Mouse (Mus musculus) hindbrain, embryonic 10.5 days (tissue): Measurements from ENCODE around the gene Fam173b. TPM values are rescaled to one million over a fixed set of nuclear protein-coding genes. Genes with fewer than 3 reads are reported as not detected.

Experiments
- DNase-seq: peaks from one replicate; pipeline ENCODE4 v3.0.0-alpha.2; 2017; ENCODE audit warnings: low spot score
- H3K27ac ChIP-seq: fragments of 300-500 bp; sonication (generic); 2 replicates; pipeline ENCODE4 v1.5.1; 2016; ENCODE audit warnings: mild to moderate bottlenecking, moderate library complexity
- H3K27me3 ChIP-seq: fragments of 300-500 bp; sonication (generic); 2 replicates; pipeline ENCODE4 v1.6.1; 2016; ENCODE audit warnings: mild to moderate bottlenecking; ENCODE audit not compliant: poor library complexity, insufficient read depth, severe bottlenecking
- H3K36me3 ChIP-seq: fragments of 300-500 bp; sonication (generic); 2 replicates; pipeline ENCODE4 v1.6.1; 2016; ENCODE audit warnings: mild to moderate bottlenecking, moderate library complexity
- H3K4me1 ChIP-seq: fragments of 300-500 bp; sonication (generic); replicated peaks from 2 replicates; pipeline ENCODE4 v1.6.1; 2016; ENCODE audit warnings: mild to moderate bottlenecking
- H3K4me3 ChIP-seq: fragments of 300-500 bp; sonication (generic); 2 replicates; pipeline ENCODE4 v1.5.1; 2016; ENCODE audit warnings: mild to moderate bottlenecking, moderate library complexity
- H3K9me3 ChIP-seq: fragments of 300-500 bp; sonication (generic); 2 replicates; pipeline ENCODE4 v1.6.1; 2016; ENCODE audit warnings: mild to moderate bottlenecking, moderate library complexity
- WGBS: fragments of 180-500 bp; shearing (Covaris S2); methylation state at CpG from one replicate; pipeline ENCODE4 v1.1.7; 2016; 5-methylcytosine and 5-hydroxymethylcytosine counted together
- polyA plus RNA-seq: library from polyadenylated mRNA; unstranded; fragments of >200 nt; fragmentation: Nextera tagmentation; extraction: Ambion mirVana; gene quantifications from 2 replicates; pipeline ENCODE4 v1.2.1, GENCODE M21; 2016

Fam173b gene
- 13.1 and 15.5 TPM in 2 replicates for polyA plus RNA-seq

DNA sequence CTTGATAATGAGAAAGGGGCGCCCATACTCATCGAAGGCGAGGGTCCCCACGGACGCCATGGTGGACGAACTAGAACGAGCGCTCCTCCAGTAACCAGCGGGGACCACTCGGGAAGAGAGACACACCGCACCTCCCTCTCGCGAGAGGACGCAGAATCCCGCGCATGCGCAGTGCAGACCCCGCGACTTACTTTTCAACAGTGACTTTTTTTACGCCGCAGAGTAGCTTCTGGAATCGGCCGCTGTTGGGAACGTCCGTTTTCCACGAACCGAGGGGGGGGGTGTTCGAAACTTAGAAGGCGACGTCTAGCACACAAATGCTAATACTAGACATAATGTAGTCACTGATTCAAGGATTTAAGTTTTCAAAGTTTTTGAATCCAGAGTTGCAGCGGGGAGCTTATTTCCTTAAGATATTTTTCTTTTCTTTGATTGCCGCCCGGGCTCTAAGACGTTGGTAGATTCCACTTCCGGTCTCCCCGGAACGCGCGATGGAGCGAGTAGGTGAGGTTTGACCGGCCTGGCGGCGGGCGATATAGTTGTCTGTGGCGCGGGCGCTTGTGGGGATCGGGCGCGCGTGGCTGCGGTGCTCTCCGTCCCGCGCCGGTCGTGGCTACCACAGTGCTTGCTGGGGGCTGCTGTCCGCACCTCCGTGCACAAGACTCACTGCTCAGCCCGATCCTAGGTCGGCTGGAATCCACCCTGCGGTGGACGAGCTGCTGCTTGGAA, at the start of gene Fam173b, which contains the start of gene Cct5:
Gene Fam173b, plus strand, starts transcription at position 207 of the 729 bp plus-strand sequence.
Gene Cct5, minus strand, starts transcription at position 159 of the 729 bp plus-strand sequence.
- Histone ChIP-seq H3K27me3 (no peaks in the 10 kb centered on the region), H3K9me3 (no peaks in the 10 kb centered on the region), H3K4me1 (peaks cover 30% of the 10 kb centered on the region), H3K4me3 (peak within 1 kb of the TSS; percentile 96), H3K27ac (peak within 1 kb of the TSS; percentile 98), H3K36me3 (peaks cover 18% of the 10 kb centered on the region)
- under 1% methylated on average over 63 of the region's 63 CpGs for WGBS
- peak; percentile 99 for DNase-seq

DNA sequence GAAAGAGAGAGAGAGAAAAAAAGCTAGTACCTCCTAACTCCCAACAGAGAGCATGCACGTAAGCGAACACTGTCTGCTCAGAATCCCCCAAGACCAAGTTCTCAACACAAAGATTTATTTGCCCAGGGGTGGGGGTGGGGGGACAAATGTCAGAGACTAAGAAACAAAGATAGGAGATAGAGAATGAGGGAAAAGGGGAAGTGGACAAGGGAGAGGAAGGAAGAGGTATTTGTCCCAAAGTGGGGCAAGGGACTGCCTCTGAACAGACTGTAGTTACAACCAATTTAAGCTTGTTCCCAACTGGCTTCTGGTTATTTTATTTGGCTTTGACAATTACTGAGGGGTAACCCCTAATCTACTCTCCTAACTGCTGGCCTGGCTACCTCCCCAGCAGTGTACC, 46.8 kb upstream of the Fam173b start:
- Histone ChIP-seq H3K9me3 (peaks cover 4% of the 10 kb centered on the region; the same call in 1 of the 2 replicates), H3K27ac (no peak overlapping the region), H3K4me3 (no peak overlapping the region), H3K4me1 (no peaks in the 10 kb centered on the region), H3K36me3 (no peaks in the 10 kb centered on the region), H3K27me3 (no peaks in the 10 kb centered on the region)
- DNase-seq: no peak
- 87% methylated on average over 2 of the region's 2 CpGs for WGBS

DNA sequence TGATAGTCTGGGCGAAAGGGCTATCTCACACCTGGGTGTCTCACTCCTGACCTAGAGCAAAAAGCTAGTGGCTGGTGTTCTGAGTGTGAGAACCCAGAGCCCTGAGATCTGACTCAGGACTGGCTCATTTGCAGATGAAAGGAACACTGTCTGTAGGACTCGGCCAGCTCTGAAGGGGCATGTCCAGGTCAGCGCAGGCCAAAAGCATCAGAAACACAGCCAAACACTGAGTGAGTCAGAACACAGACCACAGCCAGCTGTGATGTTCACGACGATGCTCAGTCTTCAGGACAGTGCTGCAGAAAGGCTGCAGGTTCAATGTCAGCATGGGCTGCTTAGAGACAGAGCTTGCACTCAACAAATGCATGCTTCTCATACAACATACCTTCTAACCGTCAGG, 40.3 kb upstream of the Fam173b start:
- Histone ChIP-seq H3K4me1 (0 out of 2 replicates have a peak, but pooled peaks cover 6% of the 10 kb centered on the region), H3K9me3 (peaks cover 5% of the 10 kb centered on the region; the same call in 1 of the 2 replicates), H3K4me3 (no peak overlapping the region), H3K27ac (no peak overlapping the region), H3K36me3 (no peaks in the 10 kb centered on the region), H3K27me3 (no peaks in the 10 kb centered on the region)
- no peak for DNase-seq
- WGBS: 75% methylated on average over 6 of the region's 6 CpGs

DNA sequence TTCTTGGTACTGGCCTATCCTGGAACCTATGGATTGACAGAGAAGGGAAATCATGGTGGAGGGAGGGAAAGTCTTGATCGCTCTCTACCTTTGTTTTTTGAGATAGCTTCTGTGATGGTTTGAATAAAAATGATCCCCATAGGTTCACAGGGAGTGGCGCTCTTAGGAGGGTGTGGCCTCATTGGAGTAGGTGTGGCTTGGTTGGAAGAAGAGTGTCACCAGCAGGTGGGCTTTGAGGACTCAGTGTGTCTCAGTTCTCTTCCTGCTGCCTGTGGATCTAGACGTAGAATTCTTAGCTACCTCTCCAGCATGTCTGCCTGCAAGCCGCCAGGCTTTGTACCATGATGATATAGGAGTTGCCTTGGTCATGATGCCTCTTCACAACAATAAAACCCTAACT, 39.7 kb upstream of the Fam173b start:
- no peak overlapping the region for H3K4me3 ChIP-seq
- no peak overlapping the region for H3K27ac ChIP-seq
- H3K27me3 ChIP-seq: no peaks in the 10 kb centered on the region
- 92% methylated on average over 4 of the region's 4 CpGs for WGBS
- no peaks in the 10 kb centered on the region for H3K36me3 ChIP-seq
- peaks cover 5% of the 10 kb centered on the region; the same call in 1 of the 2 replicates for H3K9me3 ChIP-seq
- DNase-seq: no peak
- H3K4me1 ChIP-seq: 0 out of 2 replicates have a peak, but pooled peaks cover 6% of the 10 kb centered on the region

DNA sequence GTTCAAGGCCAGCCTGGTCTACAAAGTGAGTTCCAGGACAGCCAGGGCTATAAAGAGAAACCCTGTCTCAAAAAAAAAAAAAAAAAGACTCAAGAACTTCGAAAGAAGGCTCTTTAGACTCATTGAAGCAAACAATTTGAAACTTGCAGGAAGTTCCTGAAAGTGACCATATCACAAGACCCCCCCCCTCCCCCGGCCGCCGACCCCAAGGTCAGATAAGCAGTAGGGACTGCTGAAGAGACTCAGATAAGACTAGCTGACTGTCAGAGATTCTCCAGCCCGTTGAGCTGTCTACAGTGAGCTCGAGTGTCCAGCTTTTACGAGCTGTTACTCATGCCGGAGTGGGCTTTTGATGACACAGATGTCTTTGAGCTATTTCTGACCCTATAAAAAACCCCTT, 38.8 kb upstream of the Fam173b start:
- Histone ChIP-seq H3K36me3 (no peaks in the 10 kb centered on the region), H3K27me3 (no peaks in the 10 kb centered on the region), H3K27ac (no peak overlapping the region), H3K4me3 (no peak overlapping the region), H3K9me3 (peaks cover 5% of the 10 kb centered on the region; the same call in 1 of the 2 replicates), H3K4me1 (peaks cover 11% of the 10 kb centered on the region; the same call in 1 of the 2 replicates)
- WGBS: 91% methylated on average over 8 of the region's 8 CpGs
- no peak for DNase-seq

DNA sequence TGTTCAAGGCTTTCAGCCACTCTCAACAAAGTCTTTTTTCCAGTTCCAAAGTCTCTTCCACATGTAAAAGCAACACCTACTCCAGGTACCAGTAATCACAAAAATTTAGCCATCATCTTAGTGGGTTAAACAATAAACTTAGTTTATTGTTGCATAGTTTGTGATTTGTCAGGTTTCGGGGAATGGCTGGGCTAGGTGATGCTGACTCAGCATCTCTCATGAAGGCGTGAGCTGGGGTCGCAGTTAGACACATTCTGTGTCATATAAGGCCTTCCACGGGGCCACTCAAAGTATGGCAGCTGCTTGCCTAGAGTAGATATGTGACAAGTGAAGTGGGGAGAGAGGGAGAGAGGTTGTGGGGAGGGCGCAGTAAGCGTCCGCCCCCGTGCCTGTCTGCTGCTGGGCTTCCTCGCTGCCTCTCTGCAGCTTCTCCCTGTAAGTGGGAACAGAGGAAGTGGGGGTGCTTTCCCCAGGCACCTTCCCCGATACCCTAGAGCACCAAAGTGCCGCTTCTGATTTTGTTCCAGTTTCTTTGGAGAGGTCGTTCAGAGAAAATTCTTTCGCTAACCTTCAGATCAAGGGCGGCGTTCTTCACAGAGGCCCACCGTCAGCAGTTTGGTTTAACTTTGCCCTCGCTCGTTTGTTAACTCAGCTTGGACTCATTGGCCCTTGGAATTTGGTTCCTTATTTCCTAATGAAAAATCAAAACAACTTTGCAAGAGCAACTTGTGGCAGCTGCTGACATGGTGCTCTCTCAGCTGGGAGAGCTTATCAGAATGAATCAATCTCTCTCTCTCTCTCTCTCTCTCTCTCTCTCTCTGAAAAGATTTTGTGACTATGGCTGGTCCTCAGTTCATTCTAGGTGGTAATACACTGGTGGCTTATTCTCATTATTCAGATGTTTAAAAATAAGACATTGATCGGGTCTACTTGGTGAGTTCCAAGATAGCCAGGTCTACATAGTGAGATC, 37.8 kb upstream of the Fam173b start:
- Histone ChIP-seq H3K27ac (0 out of 2 replicates have a peak overlapping the region, but pooled peaks have one; percentile 13), H3K27me3 (no peaks in the 10 kb centered on the region), H3K36me3 (no peaks in the 10 kb centered on the region), H3K9me3 (peaks cover 5% of the 10 kb centered on the region; the same call in 1 of the 2 replicates), H3K4me1 (peaks cover 19% of the 10 kb centered on the region), H3K4me3 (no peak overlapping the region)
- 63% methylated on average over 19 of the region's 19 CpGs for WGBS
- DNase-seq: no peak

DNA sequence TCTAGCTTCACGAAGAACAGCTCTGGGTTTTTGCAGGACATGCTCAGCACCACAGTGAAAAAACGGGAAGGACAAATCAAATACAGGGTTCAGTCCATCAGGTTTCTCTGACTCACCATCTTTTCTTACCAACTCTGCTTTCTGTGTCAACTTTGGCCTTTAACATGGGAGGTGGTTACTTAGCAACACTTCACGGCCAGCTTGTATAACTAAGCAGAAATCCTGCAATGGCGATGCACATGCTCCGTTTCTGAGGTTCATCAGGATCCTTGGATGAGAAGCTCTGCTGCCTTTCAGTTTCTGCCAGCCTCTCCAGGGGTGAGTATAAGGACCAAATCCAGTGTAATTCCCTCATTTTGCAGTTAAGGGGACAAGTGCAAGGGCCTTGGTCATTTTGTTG, 36.5 kb upstream of the Fam173b start, which contains the start of gene Cmbl:
Gene Cmbl, plus strand, starts transcription at position 206 of the 400 bp plus-strand sequence.
- no peaks in the 10 kb centered on the region for H3K27me3 ChIP-seq
- WGBS: 68% methylated on average over 5 of the region's 5 CpGs
- H3K4me1 ChIP-seq: peaks cover 20% of the 10 kb centered on the region
- H3K9me3 ChIP-seq: no peaks in the 10 kb centered on the region
- H3K27ac ChIP-seq: no peak within 1 kb of the TSS
- H3K4me3 ChIP-seq: no peak within 1 kb of the TSS
- DNase-seq: no peak
- no peaks in the 10 kb centered on the region for H3K36me3 ChIP-seq

DNA sequence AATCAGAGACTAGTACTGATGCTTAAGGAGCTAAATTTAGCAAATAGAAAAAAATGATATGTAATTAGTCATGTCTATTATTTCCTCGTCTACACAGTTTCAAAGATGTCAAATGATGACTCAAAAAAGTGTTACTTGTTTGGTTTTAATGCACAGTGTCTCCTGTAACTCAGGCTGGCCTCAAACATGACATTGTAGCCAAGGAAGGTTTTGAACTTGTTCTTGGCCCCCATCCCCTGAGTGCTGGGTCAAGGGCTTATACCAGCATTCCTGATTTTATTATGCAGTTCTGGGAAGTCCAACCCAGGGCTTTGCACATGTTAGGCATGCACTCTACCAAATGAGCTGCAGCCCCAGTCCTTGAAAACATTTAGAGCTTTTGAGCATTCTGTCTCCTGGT, 35.9 kb upstream of the Fam173b start:
- H3K4me1 ChIP-seq: peaks cover 20% of the 10 kb centered on the region
- DNase-seq: no peak
- 90% methylated on average over 1 of the region's 1 CpGs for WGBS
- H3K27me3 ChIP-seq: no peaks in the 10 kb centered on the region
- H3K27ac ChIP-seq: no peak overlapping the region
- no peak overlapping the region for H3K4me3 ChIP-seq
- no peaks in the 10 kb centered on the region for H3K9me3 ChIP-seq
- no peaks in the 10 kb centered on the region for H3K36me3 ChIP-seq

DNA sequence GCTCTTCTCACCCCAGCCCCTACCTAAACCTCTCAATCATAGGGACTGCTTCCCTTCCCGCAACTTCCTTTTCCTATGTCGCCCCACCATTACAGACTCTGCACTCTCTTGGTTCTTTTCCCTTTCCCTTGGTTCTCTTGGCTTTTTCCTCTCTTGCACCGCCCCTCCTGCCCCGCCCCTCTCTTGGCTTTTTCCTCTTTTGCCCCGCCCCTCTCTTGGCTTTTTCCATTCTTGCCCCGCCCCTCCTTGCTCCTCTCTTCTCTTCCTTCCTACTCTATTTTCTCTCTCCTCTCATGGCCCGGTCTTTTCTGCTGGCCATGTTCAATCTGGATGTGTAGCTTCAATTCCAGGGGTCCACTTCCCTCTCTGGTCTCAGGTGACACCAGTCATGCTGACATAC, 34.2 kb upstream of the Fam173b start:
- no peak overlapping the region for H3K27ac ChIP-seq
- WGBS: 64% methylated on average over 7 of the region's 7 CpGs
- H3K27me3 ChIP-seq: no peaks in the 10 kb centered on the region
- H3K4me1 ChIP-seq: peaks cover 16% of the 10 kb centered on the region
- no peak for DNase-seq
- no peak overlapping the region for H3K4me3 ChIP-seq
- H3K9me3 ChIP-seq: no peaks in the 10 kb centered on the region
- no peaks in the 10 kb centered on the region for H3K36me3 ChIP-seq

DNA sequence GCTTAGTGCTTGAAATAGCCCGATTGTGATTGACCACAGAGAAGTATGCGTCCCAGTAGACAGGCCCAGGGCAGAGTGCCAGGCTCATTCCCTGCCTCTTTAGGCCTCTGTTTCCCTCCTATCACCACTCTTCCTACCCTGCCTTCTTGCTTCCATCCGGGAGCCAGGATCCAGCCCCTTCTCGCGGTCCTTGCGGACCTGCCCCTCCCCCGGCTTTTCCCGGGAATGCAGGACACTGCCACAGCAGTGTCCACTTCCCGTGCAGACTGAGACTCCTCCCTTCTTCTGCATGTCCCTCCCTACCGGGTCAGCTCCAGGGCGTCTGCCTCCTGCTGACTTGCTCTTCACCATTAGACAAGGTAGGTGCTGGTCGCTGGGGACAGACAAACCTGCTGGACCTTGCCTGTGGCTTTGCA, 33.1 kb upstream of the Fam173b start:
- WGBS: 19% methylated on average over 12 of the region's 12 CpGs
- peak; percentile 31 for DNase-seq
- Histone ChIP-seq H3K27me3 (no peaks in the 10 kb centered on the region), H3K27ac (peak overlapping the region; percentile 59; the same call in 1 of the 2 replicates), H3K4me1 (peaks cover 20% of the 10 kb centered on the region), H3K36me3 (no peaks in the 10 kb centered on the region), H3K4me3 (no peak overlapping the region; the same call in 1 of the 2 replicates), H3K9me3 (no peaks in the 10 kb centered on the region)

DNA sequence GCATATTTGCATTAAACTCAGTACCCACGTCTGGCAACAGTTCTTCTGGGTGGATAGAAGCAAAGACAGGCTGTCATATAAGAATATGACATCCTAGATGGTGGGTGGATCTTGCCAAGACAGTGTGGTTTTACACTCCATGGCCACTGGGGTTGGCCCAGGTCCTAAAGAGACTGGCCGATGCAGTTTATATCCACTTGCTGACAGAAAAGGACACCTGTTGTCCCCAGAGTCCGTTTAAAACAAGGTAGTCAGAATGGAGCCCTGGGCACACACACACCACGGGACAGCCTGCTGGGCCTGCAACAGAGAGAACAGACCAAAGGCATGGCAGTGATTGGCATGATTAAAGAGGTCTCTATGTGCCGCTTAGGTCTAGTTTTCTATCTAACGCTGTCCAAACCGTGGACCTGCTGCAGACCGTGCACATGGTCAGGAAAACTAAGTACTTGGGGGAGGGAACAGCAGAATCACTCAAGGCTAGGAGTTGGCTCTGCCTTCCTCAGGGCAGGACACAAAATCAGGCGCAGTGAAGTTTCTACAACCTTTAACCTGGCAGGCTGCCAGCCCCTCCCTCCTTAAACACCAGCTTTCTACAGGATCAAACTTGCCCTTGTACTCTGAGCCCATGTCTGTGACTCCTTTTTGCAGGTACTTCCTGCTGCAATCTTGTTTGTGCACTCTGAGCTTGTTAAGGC, 32.2 kb upstream of the Fam173b start:
- H3K27me3 ChIP-seq: no peaks in the 10 kb centered on the region
- DNase-seq: no peak
- H3K36me3 ChIP-seq: no peaks in the 10 kb centered on the region
- H3K4me3 ChIP-seq: no peak overlapping the region
- peaks cover 18% of the 10 kb centered on the region for H3K4me1 ChIP-seq
- H3K9me3 ChIP-seq: no peaks in the 10 kb centered on the region
- WGBS: 77% methylated on average over 9 of the region's 9 CpGs
- H3K27ac ChIP-seq: no peak overlapping the region

DNA sequence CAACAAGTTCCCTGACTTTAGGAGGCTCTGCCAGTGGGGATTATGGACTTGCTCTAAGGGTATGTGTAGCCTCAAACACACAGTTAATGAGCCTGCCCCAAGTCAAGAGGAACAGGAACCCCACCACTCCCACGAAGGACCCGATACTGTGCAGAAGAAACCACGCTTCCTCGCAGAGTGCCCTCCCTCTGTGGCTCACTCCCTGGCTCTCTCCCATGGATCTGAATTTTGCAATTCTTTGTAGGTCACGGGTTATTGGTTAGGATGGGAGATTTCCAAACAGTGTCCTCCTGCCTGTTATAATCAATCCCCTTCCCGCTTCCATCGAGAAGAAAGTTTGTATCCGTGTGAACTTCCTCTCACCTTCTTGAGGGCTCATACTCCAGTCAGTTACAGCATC, 30.7 kb upstream of the Fam173b start:
- H3K9me3 ChIP-seq: no peaks in the 10 kb centered on the region
- no peaks in the 10 kb centered on the region for H3K27me3 ChIP-seq
- 91% methylated on average over 8 of the region's 8 CpGs for WGBS
- no peaks in the 10 kb centered on the region for H3K36me3 ChIP-seq
- H3K4me1 ChIP-seq: peaks cover 18% of the 10 kb centered on the region
- no peak for DNase-seq
- no peak overlapping the region for H3K27ac ChIP-seq
- no peak overlapping the region for H3K4me3 ChIP-seq
